Comparison of ENCODE assay signal across 1 mouse cellular context in genomic region chr7:80997776-80998175, GRCm38 (mm10).
A peak's percentile ranks its signal among the peaks of the same experiment; 100 is the strongest.
TF ChIP-seq lines count a peak whose summit lies in the region.

No protein-coding gene starts in this region.

TF ChIP-seq in CH12.LX, 34 proteins besides CTCF, POLR2A, EP300 and RAD21 (continued from another document):
- TF ChIP-seq KAT2A (IDR thresholded peaks at IDR 0.05; ENCODE audit: insufficient replicate concordance, low read length) (no peak), IRF4 (IDR thresholded peaks at IDR 0.05; ENCODE audit: low read depth, low read length) (peak; percentile 75), ZMIZ1 (IDR thresholded peaks at IDR 0.05; ENCODE audit: low read depth, low read length) (no peak), E2F4 (IDR thresholded peaks at IDR 0.05; ENCODE audit: insufficient replicate concordance, low read depth, low read length) (no peak), JUND (conservative IDR thresholded peaks at IDR 0.05; ENCODE audit: low read depth, low read length) (peak; percentile 8; the same call in 1 of the 2 replicates), JUN (IDR thresholded peaks at IDR 0.05; ENCODE audit: insufficient read depth, low read depth, low read length) (no peak), ZNF384 (IDR thresholded peaks at IDR 0.05; ENCODE audit: low read depth, low read length) (no peak; the same call in 1 of the 2 replicates), CHD2 (IDR thresholded peaks at IDR 0.05; ENCODE audit: low read length) (no peak), HCFC1 (IDR thresholded peaks at IDR 0.05; ENCODE audit: low read depth, low read length) (no peak), TCF12 (IDR thresholded peaks at IDR 0.05; ENCODE audit: low read depth, low read length) (peak; percentile 83), UBTF (IDR thresholded peaks at IDR 0.05; ENCODE audit: low read depth, low read length) (no peak), POLR2AphosphoS2 (IDR thresholded peaks at IDR 0.05; ENCODE audit: low read depth, low read length) (no peak), USF1 (IDR thresholded peaks at IDR 0.05; ENCODE audit: low read depth, low read length) (no peak), PAX5 (IDR thresholded peaks at IDR 0.05; ENCODE audit: low read length) (no peak), NELFE (IDR thresholded peaks at IDR 0.05; ENCODE audit: low read depth, low read length) (no peak), MAZ (IDR thresholded peaks at IDR 0.05; ENCODE audit: low read depth, low read length) (no peak), ZKSCAN1 (IDR thresholded peaks at IDR 0.05; ENCODE audit: borderline replicate concordance, low read depth, low read length) (no peak), MXI1 (IDR thresholded peaks at IDR 0.05; ENCODE audit: low read depth, low read length) (peak; percentile 54; the same call in 1 of the 2 replicates), BHLHE40 (IDR thresholded peaks at IDR 0.05; ENCODE audit: low read depth, low read length) (peak; percentile 56), SMC3 (IDR thresholded peaks at IDR 0.05; ENCODE audit: low read depth, low read length) (no peak), MAFK (IDR thresholded peaks at IDR 0.05; ENCODE audit: insufficient replicate concordance, low read length) (no peak), NRF1 (IDR thresholded peaks at IDR 0.05; ENCODE audit: low read depth, low read length) (no peak), TBP (conservative IDR thresholded peaks at IDR 0.05; ENCODE audit: low read depth, low read length) (no peak), MEF2A (IDR thresholded peaks at IDR 0.05; ENCODE audit: borderline replicate concordance, low read depth, low read length) (peak; percentile 16; the same call in 1 of the 2 replicates)
